Mouse (Mus musculus): ENCODE measurements around the gene Cnot2.

Cnot2 gene

DNA sequence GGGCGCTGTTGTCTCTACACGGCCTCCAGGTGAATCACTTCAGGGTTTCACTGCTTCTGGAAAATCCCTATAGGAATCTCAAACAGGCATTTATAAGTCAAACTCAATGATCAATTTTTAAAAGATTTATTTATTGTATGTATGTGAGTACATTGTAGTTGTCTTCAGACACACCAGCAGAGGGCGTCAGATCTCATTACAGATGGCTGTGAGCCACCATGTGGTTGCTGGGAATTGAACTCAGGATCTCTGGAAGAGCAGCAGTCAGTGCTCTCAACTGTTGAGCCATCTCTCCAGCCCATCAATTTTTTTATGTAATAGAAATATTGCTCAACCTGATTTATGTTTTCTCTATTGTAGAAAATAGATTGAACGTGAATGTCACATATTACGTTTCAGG, 100.3 kb downstream of the Cnot2 start:
- no peak for DNase-seq (ENCODE audit: low spot score)

DNA sequence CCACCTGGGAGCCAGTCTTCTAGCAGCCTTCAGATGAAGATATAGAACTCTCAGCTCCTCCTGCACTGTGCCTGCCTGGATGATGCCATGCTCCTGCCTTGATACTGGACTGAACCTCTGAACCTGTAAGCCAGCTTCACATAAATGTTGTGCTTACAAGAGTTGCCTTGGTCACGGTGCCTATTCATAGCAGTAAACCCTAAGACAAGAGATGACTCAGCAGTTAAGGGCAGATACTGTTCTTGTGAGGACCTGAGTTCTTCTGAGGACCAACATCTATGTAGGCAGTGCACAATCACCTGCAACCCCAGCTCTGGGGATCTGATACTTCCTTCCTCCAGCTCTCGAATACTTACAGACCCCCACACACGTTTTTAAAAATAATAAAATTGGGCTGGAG, 104.8 kb downstream of the Cnot2 start:
- no peak for DNase-seq (ENCODE audit: low spot score)

DNA sequence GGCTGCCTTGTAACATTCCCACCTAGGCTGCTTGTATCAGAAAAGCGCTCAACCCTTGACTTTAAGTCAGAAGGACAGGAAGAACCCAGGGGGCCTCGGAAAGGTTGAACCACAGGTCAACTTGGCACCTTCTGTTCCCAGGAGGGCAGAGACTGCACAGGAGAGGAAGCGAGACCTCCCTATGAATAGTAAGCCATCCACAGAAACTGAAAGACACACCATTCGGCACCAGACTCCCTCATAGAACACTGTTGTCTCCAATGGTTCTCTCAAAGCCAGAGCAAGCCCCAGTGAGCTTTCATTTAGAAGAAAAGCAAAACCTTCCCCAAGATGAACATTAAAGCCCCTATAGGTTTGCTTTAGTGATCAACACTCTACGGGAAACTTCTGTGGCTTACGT, 105.6 kb downstream of the Cnot2 start:
- DNase-seq (ENCODE audit: low spot score) = no peak

DNA sequence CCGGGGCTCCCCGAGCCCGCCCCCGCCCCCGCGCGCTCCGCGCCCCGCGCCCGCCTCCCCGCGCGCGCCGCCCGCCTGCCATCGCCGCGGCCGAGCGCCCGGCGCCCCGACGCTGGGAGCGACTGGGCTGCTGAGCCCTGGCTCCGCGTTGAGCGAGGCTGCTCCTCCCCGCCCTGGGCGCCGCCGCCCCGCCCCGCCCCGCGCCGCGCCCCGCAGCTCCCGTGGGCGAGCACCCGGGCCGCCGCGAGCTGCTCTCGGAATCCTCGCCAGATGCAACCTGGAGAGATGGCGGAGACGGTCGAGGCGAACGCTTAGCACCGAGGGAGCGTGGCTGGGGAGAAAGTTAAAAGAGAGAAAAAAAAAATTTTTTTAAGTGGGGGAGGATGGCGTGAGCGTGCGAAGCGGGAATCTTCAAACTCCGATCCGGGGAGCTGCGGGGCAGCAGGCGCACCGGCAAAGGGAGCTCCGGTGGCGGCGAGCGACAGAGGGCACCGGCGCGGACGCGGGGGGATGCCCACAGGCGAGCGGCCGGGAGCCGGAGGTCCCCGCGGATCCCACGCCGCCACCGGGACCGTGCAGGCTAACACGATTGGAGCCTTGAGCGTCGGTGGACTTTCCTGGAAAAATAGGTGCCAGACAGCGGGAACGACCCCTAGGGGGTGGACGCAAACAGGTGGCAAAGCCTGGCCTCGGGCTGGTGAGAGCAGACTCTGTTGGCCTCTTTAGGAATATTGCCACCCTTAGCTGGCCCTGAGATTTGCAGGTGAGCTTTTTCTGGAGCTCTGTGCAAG, 107.4 kb downstream of the Cnot2 start, which contains the start of gene Kcnmb4:
Kcnmb4 (minus strand) TSS at position 120 of the 791 bp plus-strand sequence.
- peak; percentile 26 for DNase-seq (ENCODE audit: low spot score)

DNA sequence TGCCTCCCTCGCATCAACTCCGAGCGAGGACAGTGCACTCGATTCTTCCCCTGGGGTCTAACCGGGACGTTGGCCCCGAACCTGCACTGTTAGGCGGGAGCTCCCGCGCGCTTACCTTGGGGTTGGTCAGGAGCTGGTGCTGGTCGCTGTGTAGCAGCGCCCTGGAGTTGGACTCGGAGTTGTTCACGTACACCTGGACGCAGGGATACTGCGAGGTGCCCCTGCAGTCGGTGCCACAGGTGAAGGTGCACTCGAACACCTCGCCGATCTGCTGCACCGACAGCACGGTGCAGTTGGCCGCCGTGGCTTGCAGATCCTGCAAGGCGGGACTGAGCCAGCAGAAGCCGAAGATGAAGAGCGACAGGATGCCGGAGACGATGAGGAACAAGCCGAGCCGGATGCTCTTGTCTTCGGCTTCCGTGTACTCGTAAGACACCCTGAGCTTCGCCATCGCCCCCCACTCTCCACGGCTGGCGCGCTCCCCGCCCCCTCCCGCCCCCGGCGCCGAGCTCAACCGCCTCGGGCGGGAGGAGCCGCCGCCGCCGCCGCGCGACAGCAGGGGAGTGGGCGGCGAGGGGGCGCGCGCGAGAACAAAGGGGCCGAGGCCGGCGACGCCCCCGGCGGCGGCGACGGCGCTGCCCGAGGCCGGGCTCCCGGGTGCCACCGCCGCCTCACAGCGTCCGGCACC, 108.1 kb downstream of the Cnot2 start:
- DNase-seq (ENCODE audit: low spot score) = peak; percentile 52

DNA sequence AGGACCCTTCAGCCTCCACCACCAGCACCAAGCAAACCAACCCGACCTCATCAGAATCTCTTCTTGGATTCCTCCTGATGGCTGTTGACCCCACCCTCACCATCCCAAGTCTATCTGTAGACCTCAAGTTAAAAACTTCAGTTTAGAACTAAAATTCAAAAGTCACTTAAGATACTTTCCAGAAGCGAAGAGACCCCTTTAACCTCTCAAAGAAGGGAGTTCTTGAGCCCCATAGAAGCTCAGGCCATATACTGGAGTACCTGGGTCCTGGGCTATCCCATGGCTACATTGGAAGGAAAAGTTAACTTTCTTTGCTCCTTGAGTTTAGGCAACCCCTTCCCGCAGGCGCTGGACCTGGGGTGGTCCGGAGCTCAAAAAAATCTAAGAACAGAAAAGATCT, 108.7 kb downstream of the Cnot2 start:
- no peak for DNase-seq (ENCODE audit: low spot score)

DNA sequence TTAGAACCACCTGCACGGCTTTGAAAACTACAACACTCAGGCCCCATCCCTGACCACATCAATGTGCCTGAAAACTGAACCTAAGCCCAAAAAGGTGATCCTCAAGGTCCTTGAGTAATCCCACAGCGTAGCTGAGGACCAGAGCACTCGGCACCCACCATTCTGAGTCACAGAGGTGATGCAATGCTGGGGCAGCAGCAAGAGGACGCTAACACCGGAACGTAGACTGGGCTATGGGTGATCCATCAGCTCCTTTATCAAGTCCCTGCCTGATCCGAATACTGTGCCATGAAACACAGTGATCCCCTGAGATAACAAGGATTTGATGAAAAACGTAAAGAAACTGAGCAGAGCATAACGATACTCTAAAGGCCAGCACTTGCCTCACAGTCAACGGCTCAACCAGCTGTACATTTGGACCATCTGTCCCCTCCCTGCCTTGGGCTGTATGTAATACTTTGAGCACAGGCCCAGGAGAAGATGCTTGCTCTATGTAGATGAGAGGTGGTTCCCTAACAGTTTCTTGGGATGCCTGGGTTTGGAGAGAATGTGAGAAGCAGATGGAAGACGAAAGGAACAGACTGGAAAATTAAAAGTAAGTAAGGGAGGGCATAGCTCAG, 110.9 kb downstream of the Cnot2 start:
- DNase-seq (ENCODE audit: low spot score) = no peak

DNA sequence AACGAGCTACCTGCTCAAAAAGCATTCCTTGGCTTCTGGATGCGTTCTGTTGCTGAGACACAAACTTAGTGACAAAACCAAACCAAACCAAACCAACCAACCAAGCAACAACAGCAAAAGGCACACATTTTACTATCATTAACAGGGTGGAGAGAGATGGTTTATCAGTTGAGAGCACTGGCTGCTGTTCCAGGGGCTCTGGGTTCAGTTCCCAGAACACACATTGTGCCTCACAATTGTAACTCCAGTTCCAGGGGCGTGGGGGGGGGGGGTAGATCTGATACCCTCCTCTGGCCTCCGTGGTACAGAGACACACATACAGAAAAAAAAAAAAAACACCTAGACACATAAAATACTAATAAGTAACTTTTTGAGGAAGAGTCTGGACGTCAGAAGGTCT, 113.2 kb downstream of the Cnot2 start:
- DNase-seq (ENCODE audit: low spot score) = no peak

DNA sequence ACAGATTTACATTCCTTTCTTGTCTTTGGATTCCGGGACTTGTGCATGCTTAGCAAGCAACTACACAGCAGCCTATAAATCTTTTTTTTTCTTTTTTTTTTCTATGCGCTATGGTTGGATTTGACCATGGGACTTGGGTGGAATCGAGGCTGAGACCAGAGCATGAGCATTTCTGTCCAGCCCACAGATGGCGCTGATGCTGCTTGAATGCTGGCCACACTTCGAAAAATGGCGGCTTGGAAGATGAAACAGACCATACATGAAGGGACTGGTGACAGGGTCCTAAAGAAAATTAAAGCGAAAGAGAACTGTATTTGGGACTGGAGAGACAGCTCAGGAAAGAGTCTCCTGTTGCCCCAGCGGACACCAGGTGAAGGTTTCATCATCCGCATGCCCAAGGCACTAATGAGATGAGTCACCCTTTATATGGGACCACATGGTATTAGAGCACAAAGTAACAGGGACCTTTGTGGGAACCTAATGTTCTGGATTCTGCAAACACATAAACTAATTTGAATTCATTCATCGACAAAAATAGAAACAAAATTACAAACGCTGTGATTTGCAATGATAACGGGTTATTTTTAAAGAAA, 117.5 kb downstream of the Cnot2 start:
- DNase-seq (ENCODE audit: low spot score) = no peak

DNA sequence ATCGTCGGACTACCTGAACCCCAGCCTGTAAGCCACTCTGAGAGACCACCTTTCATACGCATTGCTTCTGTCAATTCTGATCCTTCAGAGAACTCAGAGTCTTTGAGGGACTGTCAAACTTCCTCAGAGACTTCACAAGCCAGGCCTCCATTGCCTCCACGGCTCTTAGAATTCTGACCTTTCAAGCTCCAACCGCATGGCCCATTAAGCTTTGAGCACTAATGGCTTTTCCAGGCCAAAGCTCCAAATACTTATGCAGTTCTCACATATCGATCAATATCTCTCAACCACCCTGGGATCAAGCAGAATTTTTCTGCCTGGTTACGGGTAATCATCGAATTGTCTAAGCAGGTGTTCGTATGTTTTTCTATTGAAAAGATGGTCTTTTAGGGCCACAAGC, 119.9 kb downstream of the Cnot2 start:
- no peak for DNase-seq (ENCODE audit: low spot score)

DNA sequence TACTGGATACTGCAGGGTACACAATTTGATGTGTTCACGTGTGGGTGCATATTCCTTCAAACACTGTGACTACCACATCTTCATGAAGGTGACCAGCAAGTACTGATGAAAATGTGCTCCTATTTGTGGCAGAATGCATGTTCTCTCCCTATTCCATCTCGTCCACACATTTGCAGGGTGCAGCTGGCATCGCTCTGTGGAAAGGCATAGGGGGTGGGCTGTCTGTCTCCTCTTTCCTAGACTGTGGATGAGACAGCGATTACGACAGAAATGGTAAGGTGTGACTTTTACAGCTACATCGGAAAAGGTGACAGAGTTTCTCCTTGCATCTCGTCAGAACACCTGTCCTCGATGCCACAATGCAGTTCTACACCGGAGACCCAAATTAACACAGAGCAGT, 122.5 kb downstream of the Cnot2 start:
- no peak for DNase-seq (ENCODE audit: low spot score)

DNA sequence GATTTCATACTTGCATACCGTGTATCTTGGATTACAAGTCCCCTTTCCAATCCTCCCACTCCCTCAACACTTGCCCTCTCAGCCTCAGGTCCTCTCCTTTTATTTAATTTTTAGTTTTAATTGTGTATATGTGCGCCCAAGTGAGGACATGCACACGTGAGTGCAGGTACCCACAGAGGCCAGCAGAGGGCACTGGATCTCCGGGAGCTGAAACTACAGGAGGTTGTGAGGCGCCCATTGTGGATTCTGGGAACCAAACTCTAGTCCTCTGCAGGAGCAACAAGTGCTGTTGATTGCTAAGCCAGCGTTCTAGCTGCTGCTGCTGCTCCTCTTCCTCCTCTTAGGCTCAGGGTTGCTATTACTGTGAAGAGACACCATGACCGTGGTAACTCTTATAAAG, 128.5 kb downstream of the Cnot2 start:
- DNase-seq (ENCODE audit: low spot score) = no peak

DNA sequence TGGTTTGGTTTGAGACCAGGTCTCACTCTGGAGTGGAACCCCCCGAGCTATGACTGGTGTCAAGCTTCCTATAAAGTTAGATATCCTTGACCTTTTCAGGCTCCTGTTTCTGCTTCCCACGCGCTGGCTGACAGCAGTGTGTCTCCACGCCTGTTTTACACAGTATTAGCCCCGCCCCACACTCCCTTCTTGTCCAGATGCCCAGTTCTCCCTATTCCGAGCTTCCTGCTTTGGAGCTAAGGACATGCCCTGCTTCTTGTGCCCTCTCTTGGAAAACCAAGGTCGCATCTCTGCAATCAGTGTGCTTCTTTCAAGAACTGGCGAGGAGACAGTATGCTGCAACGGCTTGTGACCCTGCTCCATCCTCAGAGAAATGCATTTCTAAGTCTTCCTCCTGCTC, 130.7 kb downstream of the Cnot2 start:
- DNase-seq (ENCODE audit: low spot score) = peak; percentile 40

DNA sequence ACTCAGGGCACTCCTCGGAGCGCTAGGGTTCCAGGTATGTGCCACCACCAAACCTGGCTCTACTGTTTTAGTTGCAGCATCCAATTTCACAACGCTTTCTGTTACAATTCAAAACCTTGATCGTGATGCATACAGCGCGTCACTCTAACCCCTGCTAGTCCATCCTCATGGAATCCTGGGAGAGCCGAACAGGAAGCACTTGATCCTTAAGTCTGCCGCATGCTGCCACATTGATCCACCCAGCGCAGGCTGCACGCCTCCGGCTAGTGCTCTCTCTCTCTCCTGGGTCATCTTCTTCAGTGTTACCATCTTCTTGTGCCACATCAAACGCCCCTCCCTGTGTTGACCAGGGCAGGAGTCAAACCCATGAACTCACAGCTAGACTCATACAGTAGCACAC, 133.1 kb downstream of the Cnot2 start:
- DNase-seq (ENCODE audit: low spot score) = no peak

DNA sequence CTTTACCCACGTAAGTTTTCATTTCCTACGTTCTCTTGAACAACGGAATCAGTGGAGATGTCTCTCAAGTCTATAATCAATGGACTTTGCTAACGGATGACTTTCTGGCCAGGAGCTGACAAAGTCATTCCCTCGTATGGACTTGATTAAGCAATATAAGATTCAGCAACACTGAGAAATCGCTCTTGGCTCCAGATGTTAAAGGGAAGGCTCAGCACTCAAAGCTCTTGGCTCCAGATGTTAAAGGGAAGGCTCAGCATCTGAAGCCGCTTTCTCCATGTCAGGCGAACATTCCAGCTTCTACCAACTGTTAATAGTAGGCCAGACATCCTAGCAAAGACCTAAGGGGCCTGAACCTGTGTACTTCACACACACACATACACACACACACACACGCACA, 134.1 kb downstream of the Cnot2 start:
- DNase-seq (ENCODE audit: low spot score) = no peak

DNA sequence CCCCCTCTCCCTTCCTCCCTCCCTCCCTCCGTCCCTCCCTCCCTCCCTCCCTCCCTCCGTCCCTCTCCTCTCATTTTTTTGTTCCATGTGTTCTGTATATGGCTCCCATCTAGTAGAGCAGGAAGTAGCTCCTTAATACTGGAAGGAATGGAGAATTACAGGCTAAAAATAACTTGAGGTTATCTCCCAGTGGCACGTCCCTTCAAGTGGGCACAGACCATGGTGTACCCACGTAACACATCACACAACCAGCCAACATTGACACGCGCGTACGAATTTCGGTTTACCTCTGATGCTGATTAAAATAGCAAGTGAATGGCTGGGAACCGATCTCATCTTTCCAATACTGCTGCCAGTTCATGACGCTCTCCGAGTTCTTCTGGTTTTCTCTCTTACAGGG, 135.3 kb downstream of the Cnot2 start:
- no peak for DNase-seq (ENCODE audit: low spot score)

DNA sequence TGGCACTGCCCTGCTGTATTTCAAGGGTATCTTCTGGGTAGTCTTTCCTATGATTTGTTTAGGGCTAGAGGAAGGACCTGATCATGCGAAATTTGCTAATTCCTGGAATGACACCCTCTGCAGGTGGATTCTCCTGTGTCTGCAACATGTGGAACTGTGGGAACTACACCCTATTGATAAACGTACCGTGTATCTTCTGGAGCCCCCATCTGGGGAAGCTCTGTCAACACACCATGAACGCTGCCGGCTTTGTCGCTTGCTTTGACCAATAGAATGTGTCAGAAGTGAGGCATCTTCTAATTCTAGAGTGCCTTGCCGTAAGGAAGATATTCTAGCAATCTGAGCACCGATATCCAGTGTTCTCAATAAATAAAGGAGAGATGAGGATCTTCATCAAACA, 136.5 kb downstream of the Cnot2 start:
- DNase-seq (ENCODE audit: low spot score) = no peak

DNA sequence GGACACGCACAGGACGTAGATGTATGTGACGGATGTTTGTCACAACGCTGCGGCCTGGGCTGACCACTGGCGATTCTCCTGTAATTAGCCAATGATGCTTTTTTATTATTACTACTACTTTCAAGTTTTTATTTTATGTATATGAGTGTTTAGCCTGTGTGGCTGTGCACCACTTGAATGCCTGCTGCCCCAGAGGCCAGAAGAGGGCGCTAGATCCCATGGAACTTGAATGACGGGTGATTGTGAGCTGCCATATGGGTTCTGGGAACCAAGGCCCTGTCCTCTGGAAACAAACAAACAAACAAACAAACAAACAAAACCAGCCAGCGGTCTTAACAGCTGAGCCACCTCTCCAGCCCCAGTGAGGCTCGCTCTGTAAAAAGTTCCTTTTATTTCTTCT, 136.9 kb downstream of the Cnot2 start:
- no peak for DNase-seq (ENCODE audit: low spot score)

DNA sequence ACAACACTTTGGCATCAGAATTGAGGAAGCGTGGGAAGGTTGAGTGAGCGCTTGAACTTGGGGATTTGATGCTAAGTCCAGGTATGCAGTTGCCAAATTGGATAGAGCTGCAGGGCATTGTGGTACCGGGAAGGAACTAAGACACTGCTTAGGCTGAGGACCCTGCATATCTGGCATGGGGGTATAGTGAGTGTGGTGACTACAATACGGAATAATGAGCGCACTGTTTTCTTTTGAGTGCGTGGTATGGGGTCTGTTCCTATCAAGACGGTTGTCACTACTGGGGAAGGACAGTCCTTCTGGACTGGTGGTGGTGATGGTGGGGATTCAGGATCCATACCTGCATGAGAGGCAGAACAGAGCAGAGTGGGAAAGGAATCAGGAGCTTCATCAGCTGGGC, 140.4 kb downstream of the Cnot2 start:
- DNase-seq (ENCODE audit: low spot score) = no peak

DNA sequence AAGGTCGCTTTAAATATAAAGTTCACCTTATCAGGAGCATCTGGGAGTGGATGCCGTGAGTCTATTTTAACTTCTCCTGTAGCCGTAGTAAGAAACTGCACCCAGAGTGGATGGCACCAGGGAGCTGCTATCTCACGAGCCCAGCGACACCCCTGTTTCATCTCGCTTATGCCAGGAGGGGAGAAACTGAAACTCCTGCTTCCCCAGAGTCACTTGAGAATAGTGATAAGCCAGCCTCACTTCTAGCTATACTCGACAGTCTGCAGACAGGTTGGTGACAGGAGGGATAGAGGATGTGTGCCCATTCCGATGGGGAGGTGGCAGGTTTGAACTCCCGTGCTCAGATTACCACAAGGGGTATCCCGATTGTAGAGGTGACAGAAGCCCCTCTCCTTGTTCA, 141.2 kb downstream of the Cnot2 start:
- no peak for DNase-seq (ENCODE audit: low spot score)

DNA sequence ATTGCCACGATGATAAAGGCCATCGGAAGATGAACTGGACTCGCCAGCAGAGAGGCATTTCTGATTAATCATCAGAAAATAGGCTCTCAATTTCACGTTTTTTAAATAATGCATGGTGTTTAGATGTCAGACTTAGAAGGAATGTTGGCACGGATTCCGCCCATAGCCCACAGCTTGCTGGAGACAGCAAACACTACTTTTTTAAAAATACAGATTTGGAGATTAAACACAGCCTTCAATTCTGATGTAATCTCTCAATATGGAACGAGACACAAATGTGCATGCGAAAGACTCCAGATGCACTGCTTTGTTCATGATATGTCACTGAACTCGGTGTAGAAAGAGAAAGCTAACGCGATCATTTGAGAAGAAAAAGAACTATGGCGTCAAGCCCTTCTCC, 145.9 kb downstream of the Cnot2 start:
- no peak for DNase-seq (ENCODE audit: low spot score)
